Mouse (Mus musculus) c-Kit-positive CD71-positive TER-119-negative erythroid progenitor cells, embryonic 14.5 days (primary cell): Measurements from ENCODE around the gene Ociad1.
A peak's percentile ranks its signal among the peaks of the same experiment; 100 is the strongest.

ENCODE experiments used
- DNase-seq: peaks from one replicate; pipeline ENCODE4 v3.0.0-alpha.2; 2013; ENCODE audit warnings: low read depth

The Ociad1 gene

GRCm38 (mm10) chr5:73292502-73293457 is at the start of gene Ociad1:
Gene Ociad1, plus strand, starts transcription at chr5:73292784.
- DNase-seq, result peak; percentile 96

DNA sequence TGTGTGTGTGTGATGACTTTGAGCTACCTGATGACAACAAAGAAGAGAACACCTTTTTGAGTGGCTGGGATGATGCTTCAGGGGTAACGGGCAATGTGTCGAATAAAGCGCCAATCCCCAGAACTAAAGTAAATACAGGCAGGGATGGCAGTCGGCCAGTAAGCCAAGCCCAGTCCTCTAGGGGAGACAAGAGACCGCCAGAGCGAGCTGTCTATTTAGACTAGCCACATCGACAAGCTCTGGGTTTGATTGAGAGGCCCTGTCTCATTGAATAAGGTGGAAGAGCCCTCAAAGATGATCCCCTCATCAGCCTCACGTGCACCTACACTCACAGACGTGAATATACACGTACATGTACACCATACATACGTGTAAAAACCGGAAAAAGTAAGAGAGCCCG is 48.2 kb upstream of the Ociad1 start:
- DNase-seq, result no peak

DNA sequence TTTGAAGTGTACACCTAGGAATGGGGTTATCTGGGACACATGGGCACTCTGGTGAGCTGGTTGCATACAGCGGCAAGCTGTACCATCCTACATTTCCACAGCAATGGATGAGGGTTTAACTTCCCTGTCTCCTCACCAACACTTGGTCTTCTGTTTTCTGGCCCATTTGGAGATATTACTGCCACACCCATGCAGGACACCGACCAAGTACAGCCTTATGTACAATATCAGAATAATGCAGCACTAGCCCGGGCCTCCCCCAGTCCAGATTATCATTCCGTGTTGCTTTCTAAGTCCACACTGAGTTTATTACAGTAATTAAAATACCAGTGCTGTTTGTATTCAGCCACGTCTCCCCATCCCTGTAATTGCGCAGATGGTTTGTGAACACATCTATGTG is 46.2 kb upstream of the Ociad1 start:
- DNase-seq, result peak; percentile 31

GRCm38 (mm10) chr5:73248211-73248610 is 44.4 kb upstream of the Ociad1 start:
- DNase-seq, result no peak

DNA sequence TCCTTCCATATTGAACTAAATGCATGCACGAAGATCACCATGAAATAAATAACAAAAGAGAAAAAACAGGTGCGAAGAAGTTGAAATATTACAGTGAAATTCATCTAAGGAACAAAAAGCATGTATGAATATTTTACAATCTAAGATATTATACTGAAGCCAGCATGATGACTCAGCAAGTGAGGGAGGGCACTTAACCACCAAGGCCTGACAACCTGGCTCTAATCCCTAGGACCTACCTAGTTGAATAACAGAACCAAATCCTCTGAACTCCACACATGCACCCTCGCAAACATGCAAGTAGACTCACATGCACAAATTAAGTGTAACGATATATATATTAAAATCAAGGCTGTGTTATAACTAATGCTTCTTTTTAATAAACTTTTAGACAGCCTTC is 43.2 kb upstream of the Ociad1 start:
- no peak for DNase-seq

DNA sequence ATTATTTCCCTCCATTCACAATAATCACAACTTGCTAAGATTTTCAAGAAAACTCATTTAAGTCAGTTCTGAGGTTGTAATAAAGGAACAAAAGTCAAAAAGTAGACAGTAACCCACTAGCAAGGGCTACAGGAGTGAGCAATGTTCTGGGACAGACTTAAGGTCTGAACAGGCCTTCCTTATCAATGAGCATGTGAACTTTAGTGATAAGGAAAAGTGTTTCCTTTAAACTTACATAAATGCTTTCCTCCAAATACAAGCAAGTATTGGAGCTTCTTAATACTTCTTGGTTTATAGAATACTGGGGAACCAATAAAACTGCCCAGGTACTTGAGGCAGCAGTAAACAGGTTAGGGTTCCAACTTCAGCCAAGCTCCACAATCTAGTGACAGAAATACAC is 39.8 kb upstream of the Ociad1 start:
- DNase-seq, result peak; percentile 34

DNA sequence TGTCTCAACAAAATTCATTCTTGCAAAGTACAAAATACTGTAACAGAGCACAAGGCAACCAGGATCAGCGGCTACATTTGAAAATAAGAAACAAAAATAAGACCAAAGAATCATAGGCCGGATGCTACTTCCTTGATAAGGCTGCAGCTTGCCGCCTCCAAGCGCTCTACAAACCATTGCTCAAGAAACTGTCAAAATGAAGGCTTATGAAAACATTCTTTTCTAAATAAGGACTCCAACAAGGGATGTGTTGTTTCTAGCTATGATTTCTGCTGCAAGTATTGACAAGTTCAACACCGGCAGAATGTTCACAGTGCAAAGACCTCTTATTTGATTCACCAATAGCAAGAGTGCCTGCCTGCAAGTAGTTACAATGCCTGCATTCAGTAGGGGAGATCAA is 37.9 kb upstream of the Ociad1 start:
- DNase-seq, result peak; percentile 33

- peak; percentile 34 for DNase-seq
Measured at GRCm38 (mm10) chr5:73255321-73256251, 37.0 kb upstream of the Ociad1 start.

- DNase-seq, result peak; percentile 97
Measured at GRCm38 (mm10) chr5:73256352-73257065, 36.1 kb upstream of the Ociad1 start, which contains the start of gene Fryl. Gene Fryl, minus strand, starts transcription at chr5:73256619.

GRCm38 (mm10) chr5:73257096-73257495 is 35.5 kb upstream of the Ociad1 start:
- no peak for DNase-seq

- no peak for DNase-seq
Measured at GRCm38 (mm10) chr5:73257723-73258122, 34.9 kb upstream of the Ociad1 start.

- no peak for DNase-seq
Measured at GRCm38 (mm10) chr5:73264122-73264521, 28.5 kb upstream of the Ociad1 start.

- DNase-seq, result no peak
Measured at GRCm38 (mm10) chr5:73265460-73265859, 27.1 kb upstream of the Ociad1 start.

DNA sequence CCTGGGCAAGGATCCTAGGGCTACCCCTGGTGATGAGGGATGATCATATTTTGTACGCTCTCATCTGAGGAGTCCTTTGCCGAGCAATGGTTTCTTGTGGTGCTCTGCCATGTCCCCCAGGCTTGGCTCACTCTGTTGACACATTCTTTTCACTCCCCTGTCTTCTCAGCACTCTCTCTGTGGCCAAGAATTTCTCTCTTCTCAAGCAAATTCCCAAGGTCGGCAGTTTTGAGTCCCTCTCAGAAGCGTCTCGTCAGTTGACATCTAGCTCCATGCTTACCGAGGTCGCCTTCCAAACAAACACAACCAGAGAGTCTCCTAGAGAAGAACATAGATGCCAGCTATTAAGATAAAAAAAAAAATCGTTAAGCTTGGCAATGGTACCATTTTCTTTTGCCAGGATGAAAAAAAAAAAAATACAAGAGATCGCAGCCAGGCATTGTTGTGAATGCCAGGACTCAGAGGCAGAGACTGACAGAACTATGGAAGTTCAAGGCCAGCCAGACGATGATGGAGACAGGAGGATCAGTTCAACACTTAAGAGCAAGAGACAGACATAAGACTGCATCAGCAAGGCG is 23.9 kb upstream of the Ociad1 start:
- no peak for DNase-seq

DNA sequence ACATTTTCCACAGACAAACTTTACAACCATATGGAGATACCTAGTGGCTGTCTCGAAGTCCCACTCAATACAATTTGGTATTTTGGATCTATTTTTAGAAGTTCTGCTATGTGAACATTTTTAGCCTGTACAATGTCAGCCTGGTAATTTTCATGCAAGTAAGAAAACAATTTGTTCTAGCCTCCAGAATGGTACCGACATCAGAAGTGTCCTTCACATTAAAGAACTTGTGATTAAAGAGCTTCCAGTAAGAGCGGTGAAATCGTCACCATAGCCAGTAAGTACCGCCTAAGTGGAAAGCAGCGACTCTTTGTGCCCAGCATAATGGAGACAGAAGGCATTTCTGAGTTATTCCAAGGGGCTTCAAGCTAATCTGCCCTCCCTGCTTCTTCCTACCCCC is 22.0 kb upstream of the Ociad1 start:
- no peak for DNase-seq

- no peak for DNase-seq
Measured at GRCm38 (mm10) chr5:73273171-73273570, 19.4 kb upstream of the Ociad1 start.

- no peak for DNase-seq
Measured at GRCm38 (mm10) chr5:73274941-73275340, 17.6 kb upstream of the Ociad1 start.

- DNase-seq, result no peak
Measured at GRCm38 (mm10) chr5:73279190-73279589, 13.4 kb upstream of the Ociad1 start.

- no peak for DNase-seq
Measured at GRCm38 (mm10) chr5:73279732-73280566, 12.6 kb upstream of the Ociad1 start.

DNA sequence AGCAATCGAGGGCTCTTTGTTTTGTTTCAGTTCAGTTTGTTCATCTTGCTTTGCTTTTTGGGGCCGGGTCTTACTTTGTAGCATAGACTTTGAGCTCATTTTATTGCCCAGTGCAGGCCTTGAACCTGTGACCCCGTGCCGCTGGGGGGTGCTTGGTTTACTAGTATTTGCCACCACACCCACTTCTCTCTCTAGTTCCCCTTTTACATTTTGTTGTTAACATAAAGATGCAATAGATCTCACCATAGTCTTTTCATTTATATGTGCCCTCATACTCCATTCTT is 12.1 kb upstream of the Ociad1 start:
- no peak for DNase-seq

DNA sequence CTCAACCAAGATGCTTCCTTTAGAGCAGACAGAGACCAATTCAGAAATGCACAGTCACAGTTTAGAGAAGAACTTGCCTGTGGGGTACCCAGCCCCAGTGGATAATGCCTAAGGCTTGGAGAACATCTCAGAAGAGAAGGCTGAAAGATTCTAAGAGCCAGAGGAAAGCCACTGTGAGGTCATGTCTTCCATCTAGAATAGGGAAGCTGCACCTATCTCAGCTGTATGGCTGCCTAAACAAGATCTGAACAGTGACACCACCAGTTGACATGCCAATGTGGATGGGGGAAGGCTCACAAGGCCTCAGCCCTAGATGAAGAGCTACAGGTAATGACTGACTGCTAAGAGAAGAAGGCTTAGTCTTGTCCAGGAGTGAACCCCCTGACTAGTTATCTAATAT is 8.5 kb upstream of the Ociad1 start:
- no peak for DNase-seq
